Mouse (Mus musculus) lung, embryonic 16.5 days (tissue): ENCODE measurements at regions not wholly inside any gene's neighbourhood (a gene's known extent, or its start where the extent isn't known, plus 50 kb on each side); places are given as distances from the start of the nearest gene placed in this dataset.

Experiments
- ATAC-seq: fragments of 200-750 bp; cut with Nextera tagmentation; 2 replicates; pipeline ENCODE4 v1.8.0; 2017; ENCODE audit warnings: low read depth, mild to moderate bottlenecking, moderate library complexity
- H3K27ac ChIP-seq: fragments of 300-500 bp; sonication (generic); 2 replicates; pipeline ENCODE4 v1.5.1; 2014; ENCODE audit warnings: mild to moderate bottlenecking, control low read depth, low read length
- H3K27me3 ChIP-seq: fragments of 300-500 bp; sonication (generic); 2 replicates; pipeline ENCODE4 v1.6.1; 2014; ENCODE audit warnings: low read depth, low read length, mixed read lengths; ENCODE audit not compliant: control insufficient read depth, insufficient read depth
- H3K36me3 ChIP-seq: fragments of 300-500 bp; sonication (generic); 2 replicates; pipeline ENCODE4 v1.6.1; 2014; ENCODE audit warnings: low read length; ENCODE audit not compliant: control insufficient read depth, insufficient read depth
- H3K4me1 ChIP-seq: fragments of 300-500 bp; sonication (generic); replicated peaks from 2 replicates; pipeline ENCODE4 v1.6.1; 2014; ENCODE audit warnings: low read length, mixed read lengths; ENCODE audit not compliant: control insufficient read depth, insufficient read depth
- H3K4me2 ChIP-seq: fragments of 300-500 bp; sonication (generic); 2 replicates; pipeline ENCODE4 v1.6.1; 2014; ENCODE audit warnings: low read depth, low read length, control low read depth
- H3K4me3 ChIP-seq: fragments of 300-500 bp; sonication (generic); 2 replicates; pipeline ENCODE4 v1.5.1; 2014; ENCODE audit warnings: mild to moderate bottlenecking, low read length, control low read depth
- H3K9ac ChIP-seq: fragments of 300-500 bp; sonication (generic); 2 replicates; pipeline ENCODE4 v1.6.1; 2014; ENCODE audit warnings: low read length, control low read depth
- H3K9me3 ChIP-seq: fragments of 300-500 bp; sonication (generic); 2 replicates; pipeline ENCODE4 v1.6.1; 2016; ENCODE audit warnings: low read length; ENCODE audit not compliant: control insufficient read depth
- WGBS: fragments of 180-500 bp; shearing (Covaris S2); extraction: QIAGEN DNeasy Blood & Tissue Kit; methylation state at CpG from one replicate; pipeline ENCODE4 v1.1.7; 2014; 5-methylcytosine and 5-hydroxymethylcytosine counted together

- WGBS, result 70% methylated on average over 6 of the region's 6 CpGs
- peaks cover 17% of the 10 kb centered on the region for H3K4me1 ChIP-seq
- H3K9ac ChIP-seq, result no peak overlapping the region
- H3K9me3 ChIP-seq, result 0 out of 2 replicates have a peak, but pooled peaks cover 2% of the 10 kb centered on the region
- no peak overlapping the region for H3K27ac ChIP-seq
- no peak for ATAC-seq
- no peaks in the 10 kb centered on the region for H3K27me3 ChIP-seq
- no peak overlapping the region for H3K4me3 ChIP-seq
- no peak overlapping the region for H3K4me2 ChIP-seq
- H3K36me3 ChIP-seq, result no peaks in the 10 kb centered on the region
Observed at GRCm38 (mm10) chr8:125330638-125331037, 239.0 kb downstream of the Sipa1l2 start.

DNA sequence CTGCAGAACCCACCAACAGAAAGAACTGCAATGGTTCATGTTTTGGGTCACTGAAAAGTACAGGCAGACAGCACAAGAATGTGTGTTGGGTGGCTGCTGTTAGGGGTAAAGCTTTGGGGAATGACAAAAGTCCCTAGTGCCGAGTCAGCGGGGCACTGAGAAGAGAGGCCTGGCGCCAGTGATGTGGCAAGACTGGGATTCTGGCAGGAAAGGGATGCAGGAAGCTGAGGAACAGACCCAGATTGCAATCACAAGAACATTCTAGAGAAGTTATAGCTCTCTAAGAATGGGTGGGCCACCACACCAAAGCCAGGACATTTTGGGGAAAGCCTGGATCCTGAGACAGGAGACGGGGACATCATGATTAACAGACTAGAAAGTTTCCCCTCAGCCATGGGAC lies 241.0 kb downstream of the Sipa1l2 start:
- no peak overlapping the region for H3K27ac ChIP-seq

DNA sequence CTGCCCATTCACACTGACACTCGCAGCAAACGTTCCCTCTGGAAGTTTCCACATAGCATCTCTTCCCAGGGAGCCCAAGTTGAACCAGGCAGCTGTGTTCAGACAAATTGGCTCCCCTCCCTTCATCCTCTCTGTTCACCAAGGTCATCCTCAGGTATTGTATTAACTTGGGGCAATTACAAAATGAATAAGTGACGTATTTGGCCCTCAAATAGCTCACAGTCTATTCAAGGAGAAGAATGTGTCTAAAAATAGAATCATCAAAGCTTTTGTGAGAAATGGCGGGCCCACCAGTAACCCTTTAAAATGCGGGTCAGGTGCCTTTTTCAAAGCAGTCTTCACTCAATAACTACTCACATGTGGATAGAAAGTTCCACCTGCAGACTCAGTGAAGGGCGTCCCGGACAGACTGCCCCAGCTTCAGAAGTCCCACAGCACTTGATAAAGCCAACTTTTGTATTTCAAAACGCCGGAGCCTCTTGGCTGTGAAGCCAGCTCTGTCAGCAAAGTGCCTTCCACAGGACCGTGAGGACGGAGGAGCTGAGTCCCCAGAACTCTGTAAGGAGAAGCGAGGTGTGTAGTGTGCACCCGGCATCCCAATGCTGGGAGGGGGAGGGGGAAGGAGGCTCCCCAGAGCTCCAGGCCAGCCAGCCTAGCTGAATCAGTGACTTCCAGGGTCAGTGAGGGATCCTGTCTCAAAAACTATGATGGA lies 241.9 kb downstream of the Sipa1l2 start:
- no peak overlapping the region for H3K9ac ChIP-seq
- 0 out of 2 replicates have a peak, but pooled peaks cover under 1% of the 10 kb centered on the region for H3K9me3 ChIP-seq
- H3K4me2 ChIP-seq, result no peak overlapping the region
- ATAC-seq, result no peak
- H3K4me1 ChIP-seq, result peaks cover 15% of the 10 kb centered on the region
- H3K27me3 ChIP-seq, result no peaks in the 10 kb centered on the region
- WGBS, result 48% methylated on average over 13 of the region's 13 CpGs
- H3K4me3 ChIP-seq, result no peak overlapping the region
- no peaks in the 10 kb centered on the region for H3K36me3 ChIP-seq
- H3K27ac ChIP-seq, result no peak overlapping the region

More for the DNA sequence above, 241.0 kb downstream of the Sipa1l2 start:
- WGBS, result 69% methylated on average over 4 of the region's 4 CpGs
- H3K4me2 ChIP-seq, result no peak overlapping the region
- no peak overlapping the region for H3K4me3 ChIP-seq
- H3K9me3 ChIP-seq, result 0 out of 2 replicates have a peak, but pooled peaks cover 2% of the 10 kb centered on the region
- no peaks in the 10 kb centered on the region for H3K27me3 ChIP-seq
- peak; percentile 44; the same call in 1 of the 2 replicates for ATAC-seq
- H3K9ac ChIP-seq, result no peak overlapping the region
- H3K4me1 ChIP-seq, result peaks cover 15% of the 10 kb centered on the region
- H3K36me3 ChIP-seq, result no peaks in the 10 kb centered on the region

GRCm38 (mm10) chr8:125327006-125327405 lies 242.6 kb downstream of the Sipa1l2 start:
- H3K4me3 ChIP-seq, result no peak overlapping the region
- no peak overlapping the region for H3K27ac ChIP-seq
- H3K9ac ChIP-seq, result no peak overlapping the region
- no peaks in the 10 kb centered on the region for H3K9me3 ChIP-seq
- no peaks in the 10 kb centered on the region for H3K27me3 ChIP-seq
- no peak overlapping the region for H3K4me2 ChIP-seq
- H3K36me3 ChIP-seq, result no peaks in the 10 kb centered on the region
- ATAC-seq, result no peak
- peaks cover 18% of the 10 kb centered on the region for H3K4me1 ChIP-seq
- WGBS, result 69% methylated on average over 6 of the region's 6 CpGs

GRCm38 (mm10) chr8:125325736-125326135 lies 243.9 kb downstream of the Sipa1l2 start:
- no peak overlapping the region for H3K4me2 ChIP-seq
- ATAC-seq, result no peak
- H3K27ac ChIP-seq, result no peak overlapping the region
- no peaks in the 10 kb centered on the region for H3K36me3 ChIP-seq
- H3K9ac ChIP-seq, result no peak overlapping the region
- WGBS, result 91% methylated on average over 6 of the region's 6 CpGs
- H3K4me3 ChIP-seq, result no peak overlapping the region
- H3K9me3 ChIP-seq, result no peaks in the 10 kb centered on the region
- H3K27me3 ChIP-seq, result no peaks in the 10 kb centered on the region
- H3K4me1 ChIP-seq, result peaks cover 22% of the 10 kb centered on the region

- no peak for ATAC-seq
- WGBS, result 51% methylated on average over 3 of the region's 3 CpGs
- H3K4me1 ChIP-seq, result peaks cover 13% of the 10 kb centered on the region
- no peaks in the 10 kb centered on the region for H3K27me3 ChIP-seq
- no peaks in the 10 kb centered on the region for H3K9me3 ChIP-seq
- no peak overlapping the region for H3K4me2 ChIP-seq
- H3K27ac ChIP-seq, result no peak overlapping the region; the same call in 1 of the 2 replicates
- no peak overlapping the region for H3K9ac ChIP-seq
- H3K4me3 ChIP-seq, result no peak overlapping the region
- no peaks in the 10 kb centered on the region for H3K36me3 ChIP-seq
Observed at GRCm38 (mm10) chr8:125322561-125322960, 247.0 kb downstream of the Sipa1l2 start.

- Histone ChIP-seq H3K4me1 (peaks cover 14% of the 10 kb centered on the region), H3K36me3 (no peaks in the 10 kb centered on the region), H3K9ac (no peak overlapping the region), H3K27me3 (no peaks in the 10 kb centered on the region), H3K9me3 (no peaks in the 10 kb centered on the region), H3K4me2 (no peak overlapping the region), H3K27ac (no peak overlapping the region), H3K4me3 (no peak overlapping the region)
- WGBS, result 86% methylated on average over 6 of the region's 6 CpGs
- ATAC-seq, result no peak
Observed at GRCm38 (mm10) chr8:125317584-125317991, 252.0 kb downstream of the Sipa1l2 start.

- no peaks in the 10 kb centered on the region for H3K36me3 ChIP-seq
- no peak overlapping the region for H3K4me2 ChIP-seq
- H3K9ac ChIP-seq, result no peak overlapping the region
- ATAC-seq, result no peak
- 78% methylated on average over 4 of the region's 4 CpGs for WGBS
- no peak overlapping the region for H3K4me3 ChIP-seq
- H3K4me1 ChIP-seq, result peaks cover 13% of the 10 kb centered on the region
- H3K9me3 ChIP-seq, result no peaks in the 10 kb centered on the region
- no peak overlapping the region for H3K27ac ChIP-seq
- H3K27me3 ChIP-seq, result no peaks in the 10 kb centered on the region
Observed at GRCm38 (mm10) chr8:125315736-125316135, 253.9 kb downstream of the Sipa1l2 start.

- H3K36me3 ChIP-seq, result no peaks in the 10 kb centered on the region
- ATAC-seq, result no peak
- no peak overlapping the region for H3K4me3 ChIP-seq
- no peaks in the 10 kb centered on the region for H3K27me3 ChIP-seq
- peaks cover 15% of the 10 kb centered on the region for H3K4me1 ChIP-seq
- WGBS, result 79% methylated on average over 6 of the region's 6 CpGs
- H3K4me2 ChIP-seq, result no peak overlapping the region
- H3K9ac ChIP-seq, result no peak overlapping the region
- H3K9me3 ChIP-seq, result no peaks in the 10 kb centered on the region
- no peak overlapping the region for H3K27ac ChIP-seq
Observed at GRCm38 (mm10) chr8:125314996-125315395, 254.6 kb downstream of the Sipa1l2 start.
